Mouse (Mus musculus): ENCODE measurements around the gene Krtap1-4. TPM values are rescaled to one million over a fixed set of nuclear protein-coding genes. Genes with fewer than 3 reads are reported as not detected.
"Not testable (repeated sequence)": the region's sequence is repeated elsewhere in the genome, so short reads cannot be mapped to it uniquely, and the experiment has no call there.

Gene Krtap1-4
- not detected for total RNA-seq (2021)
- long read RNA-seq, experiment 1 = 0 reads
- long read RNA-seq, experiment 2 = 0 reads

GRCm38 (mm10) chr11:99583245-99583704, at the start of gene Krtap1-4:
Gene Krtap1-4 (minus strand): TSS chr11:99583654.
- intact Hi-C loops (cut with DNase I; ENCODE audit: low total_unique reads) = no loop called here
- DNase-seq = no peak

- no peak for DNase-seq
- intact Hi-C loops (cut with DNase I; ENCODE audit: low total_unique reads) = no loop called here
These were observed 47.4 kb upstream of the Krtap1-4 start for GRCm38 (mm10) chr11:99630890-99631289.

GRCm38 (mm10) chr11:99628138-99628537, 44.7 kb upstream of the Krtap1-4 start, which contains the start of gene Krtap4-1:
Gene Krtap4-1 (minus strand): TSS chr11:99628238.
- DNase-seq = no peak
- intact Hi-C loops (cut with DNase I; ENCODE audit: low total_unique reads) = no loop called here

- intact Hi-C loops (cut with DNase I; ENCODE audit: low total_unique reads) = no loop called here
- DNase-seq = no peak
These were observed 36.9 kb upstream of the Krtap1-4 start, which contains the start of gene Gm11562 for GRCm38 (mm10) chr11:99620335-99620734. Gene Gm11562 (minus strand): TSS chr11:99620435.

GRCm38 (mm10) chr11:99614796-99615363, 31.4 kb upstream of the Krtap1-4 start, which contains the start of gene Krtap2-4:
Gene Krtap2-4 (minus strand): TSS chr11:99614846.
- intact Hi-C loops (cut with DNase I; ENCODE audit: low total_unique reads) = no loop called here
- no peak for DNase-seq

- intact Hi-C loops (cut with DNase I; ENCODE audit: low total_unique reads) = not testable (repeated sequence)
These were observed 26.6 kb upstream of the Krtap1-4 start, which contains the start of gene Gm11937 for GRCm38 (mm10) chr11:99610089-99610488. Gene Gm11937 (minus strand): TSS chr11:99610189.

GRCm38 (mm10) chr11:99609126-99609525, 25.7 kb upstream of the Krtap1-4 start:
- no peak for DNase-seq
- intact Hi-C loops (cut with DNase I; ENCODE audit: low total_unique reads) = no loop called here

More at GRCm38 (mm10) chr11:99610089-99610488, 26.6 kb upstream of the Krtap1-4 start, which contains the start of gene Gm11937:
- not testable (repeated sequence) for DNase-seq

- intact Hi-C loops (cut with DNase I; ENCODE audit: low total_unique reads); DNase-seq: not testable (repeated sequence)
These were observed 19.8 kb upstream of the Krtap1-4 start, which contains the start of gene Gm11938 for GRCm38 (mm10) chr11:99603208-99603607. Gene Gm11938 (minus strand): TSS chr11:99603308.

GRCm38 (mm10) chr11:99597742-99598141, 14.3 kb upstream of the Krtap1-4 start, which contains the start of gene Krtap9-3:
Gene Krtap9-3 (minus strand): TSS chr11:99598105.
- intact Hi-C loops (cut with DNase I; ENCODE audit: low total_unique reads) = not testable (repeated sequence)

GRCm38 (mm10) chr11:99590981-99591380, 7.5 kb upstream of the Krtap1-4 start, which contains the start of gene Krtap1-3:
Gene Krtap1-3 (minus strand): TSS chr11:99591339.
- intact Hi-C loops (cut with DNase I; ENCODE audit: low total_unique reads) = no loop called here
- no peak for DNase-seq

More at GRCm38 (mm10) chr11:99597742-99598141, 14.3 kb upstream of the Krtap1-4 start, which contains the start of gene Krtap9-3:
- not testable (repeated sequence) for DNase-seq

- intact Hi-C loops (cut with DNase I; ENCODE audit: low total_unique reads) = no loop called here
- no peak for DNase-seq
These were observed 1.6 kb upstream of the Krtap1-4 start for GRCm38 (mm10) chr11:99585096-99585495.

GRCm38 (mm10) chr11:99581564-99581963, 1.9 kb downstream of the Krtap1-4 start:
- DNase-seq = no peak
- intact Hi-C loops (cut with DNase I; ENCODE audit: low total_unique reads) = no loop called here

- DNase-seq = no peak
- intact Hi-C loops (cut with DNase I; ENCODE audit: low total_unique reads) = no loop called here
These were observed 2.4 kb downstream of the Krtap1-4 start for GRCm38 (mm10) chr11:99581051-99581450.

GRCm38 (mm10) chr11:99580636-99581035, 2.8 kb downstream of the Krtap1-4 start, which contains the start of gene Krtap1-5:
Gene Krtap1-5 (minus strand): TSS chr11:99581016.
- intact Hi-C loops (cut with DNase I; ENCODE audit: low total_unique reads) = no loop called here
- DNase-seq = no peak

GRCm38 (mm10) chr11:99574106-99574505, 9.3 kb downstream of the Krtap1-4 start:
- intact Hi-C loops (cut with DNase I; ENCODE audit: low total_unique reads) = no loop called here
- DNase-seq = peak; percentile 52

GRCm38 (mm10) chr11:99573164-99573563, 10.3 kb downstream of the Krtap1-4 start:
- intact Hi-C loops (cut with DNase I; ENCODE audit: low total_unique reads) = no loop called here

GRCm38 (mm10) chr11:99566530-99566929, 16.9 kb downstream of the Krtap1-4 start, which contains the start of gene Krtap3-1:
Gene Krtap3-1 (minus strand): TSS chr11:99566630.
- intact Hi-C loops (cut with DNase I; ENCODE audit: low total_unique reads) = no loop called here
- no peak for DNase-seq

More at GRCm38 (mm10) chr11:99573164-99573563, 10.3 kb downstream of the Krtap1-4 start:
- no peak for DNase-seq

- no peak for DNase-seq
- intact Hi-C loops (cut with DNase I; ENCODE audit: low total_unique reads) = no loop called here
These were observed 20.9 kb downstream of the Krtap1-4 start for GRCm38 (mm10) chr11:99562580-99562979.

- no peak for DNase-seq
- intact Hi-C loops (cut with DNase I; ENCODE audit: low total_unique reads) = no loop called here
These were observed 24.1 kb downstream of the Krtap1-4 start, which contains the start of gene Gm11939 for GRCm38 (mm10) chr11:99559366-99559765. Gene Gm11939 (minus strand): TSS chr11:99559466.

GRCm38 (mm10) chr11:99557976-99558745, 25.3 kb downstream of the Krtap1-4 start:
- no peak for DNase-seq
- intact Hi-C loops (cut with DNase I; ENCODE audit: low total_unique reads) = no loop called here

Data from gastrocnemius, postnatal 14 days (tissue).